Mouse (Mus musculus) thymus, adult 2 months (tissue): ENCODE results near the gene Tbc1d20.

Experiments used
- CTCF ChIP-seq: fragments of 200-500 bp; IDR thresholded peaks from 2 replicates; pipeline ENCODE4 v1.5.1; 2012; ENCODE audit warnings: mild to moderate bottlenecking, control low read depth, low read length, moderate library complexity, borderline replicate concordance; ENCODE audit not compliant: control insufficient read depth, poor library complexity, insufficient read depth; ENCODE audit errors: extremely low read depth
- POLR2A ChIP-seq: fragments of 200-500 bp; IDR thresholded peaks from 2 replicates; pipeline ENCODE4 v1.6.1; 2012; ENCODE audit warnings: mild to moderate bottlenecking, low read length, control low read depth, moderate library complexity; ENCODE audit not compliant: control insufficient read depth, poor library complexity, insufficient read depth; ENCODE audit errors: extremely low read depth

GRCm38 (mm10) chr2:152359616-152360015 lies 66.0 kb downstream of the Tbc1d20 start:
- TF ChIP-seq POLR2A (no peak), CTCF (no peak)
